Mouse (Mus musculus) 3134 (cell line): ENCODE results near the gene Rcan3.
A peak's percentile ranks its signal among the peaks of the same experiment; 100 is the strongest.

Experiments
- DNase-seq: peaks from one replicate; pipeline ENCODE4 v3.0.0-alpha.2; 2011; ENCODE audit warnings: low spot score; ENCODE audit not compliant: insufficient read length; ENCODE audit errors: extremely low read depth

Gene Rcan3

DNA sequence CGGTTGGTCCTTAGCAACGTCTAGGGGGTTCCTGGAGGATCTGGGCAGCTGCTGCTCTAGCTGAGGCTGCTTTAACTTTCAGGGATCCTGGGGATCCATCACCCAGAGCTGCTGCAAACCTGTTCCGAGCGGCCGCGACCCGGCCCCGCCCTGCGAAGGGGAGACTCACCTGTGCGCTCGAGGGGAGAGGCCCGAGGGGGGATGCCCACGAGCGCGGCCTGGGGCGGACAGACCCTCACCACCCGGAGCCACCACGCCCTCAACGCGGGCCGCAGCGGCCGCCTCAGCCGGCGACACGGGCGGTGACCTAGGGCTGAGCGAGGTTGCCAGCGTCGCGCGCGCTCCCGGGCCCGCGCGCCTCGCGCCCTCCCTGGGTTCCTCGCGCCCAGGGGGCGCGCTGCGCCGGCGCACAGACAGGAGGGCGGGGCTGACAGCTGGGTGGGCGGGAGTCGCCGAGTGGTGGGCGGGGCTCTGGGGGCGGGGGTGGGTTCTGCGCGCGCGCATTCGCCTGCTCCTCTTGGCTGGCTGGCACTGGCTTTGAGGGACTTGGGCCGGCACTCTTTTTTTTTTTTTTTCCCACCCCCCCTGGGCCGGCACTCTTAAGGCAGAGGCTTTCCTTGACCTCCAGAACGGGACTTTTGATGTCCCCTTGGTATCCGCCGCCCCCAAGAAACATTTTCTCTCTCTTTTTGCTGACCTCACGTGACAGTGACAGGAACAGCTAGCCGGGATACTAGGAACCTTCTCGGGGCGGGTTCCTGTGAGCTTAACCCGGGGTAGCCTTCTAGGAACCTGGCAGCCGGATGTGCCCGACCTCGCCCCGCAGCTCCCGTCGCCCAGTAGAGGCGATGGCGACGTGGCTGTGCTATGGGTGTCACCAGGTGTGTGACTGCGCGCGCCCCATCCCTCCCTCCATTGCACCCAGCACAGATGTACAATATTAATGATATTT lies at the start of gene Rcan3:
Rcan3 (minus strand) TSS at position 411 of the 952 bp plus-strand sequence.
- DNase-seq, result peak; percentile 82

GRCm38 (mm10) chr4:135480370-135480769 lies 46.7 kb upstream of the Rcan3 start:
- DNase-seq, result no peak

DNA sequence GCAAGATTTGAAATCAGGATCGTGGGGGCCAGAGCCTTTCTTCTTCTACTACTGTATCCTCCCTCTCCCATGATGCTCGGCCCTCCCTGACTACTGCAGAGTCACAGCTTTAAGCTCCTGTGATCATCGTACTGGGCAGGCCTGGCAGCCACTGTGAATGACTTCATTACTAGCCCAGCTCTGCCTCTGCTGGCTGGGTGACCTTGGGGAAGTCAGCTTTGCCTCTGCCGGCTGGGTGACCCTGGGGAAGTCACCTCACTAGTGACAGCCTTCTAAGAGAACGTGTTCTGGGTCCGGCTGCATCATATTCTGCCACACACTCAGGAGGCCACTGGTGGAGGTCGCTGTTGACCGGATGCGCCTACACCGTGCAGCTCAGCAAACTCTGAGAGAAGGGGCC lies 44.2 kb upstream of the Rcan3 start:
- no peak for DNase-seq

GRCm38 (mm10) chr4:135463406-135463805 lies 29.8 kb upstream of the Rcan3 start:
- no peak for DNase-seq

DNA sequence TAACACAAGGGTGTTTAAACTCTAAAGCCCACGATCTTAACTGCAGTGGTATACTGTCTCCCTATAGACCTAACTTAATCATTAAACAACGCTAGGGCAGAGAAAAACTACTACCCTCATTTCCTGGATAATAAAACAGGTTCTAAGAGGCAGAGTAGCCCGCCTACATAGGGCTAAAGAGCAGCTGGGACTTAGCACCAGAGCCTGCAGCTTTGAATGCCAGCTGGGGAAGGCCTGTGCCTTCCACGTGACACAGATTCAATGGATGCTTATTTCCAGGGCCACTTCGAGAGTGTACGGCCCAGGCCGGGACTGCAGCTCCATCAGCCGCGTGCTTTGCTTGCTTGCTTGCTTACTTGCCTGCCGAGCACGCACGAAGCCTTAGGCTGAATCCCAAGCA lies 19.9 kb upstream of the Rcan3 start:
- DNase-seq, result no peak

- no peak for DNase-seq
These were observed 19.5 kb upstream of the Rcan3 start for GRCm38 (mm10) chr4:135453164-135453563.

- DNase-seq, result no peak
These were observed 17.8 kb upstream of the Rcan3 start for GRCm38 (mm10) chr4:135451360-135452015.

DNA sequence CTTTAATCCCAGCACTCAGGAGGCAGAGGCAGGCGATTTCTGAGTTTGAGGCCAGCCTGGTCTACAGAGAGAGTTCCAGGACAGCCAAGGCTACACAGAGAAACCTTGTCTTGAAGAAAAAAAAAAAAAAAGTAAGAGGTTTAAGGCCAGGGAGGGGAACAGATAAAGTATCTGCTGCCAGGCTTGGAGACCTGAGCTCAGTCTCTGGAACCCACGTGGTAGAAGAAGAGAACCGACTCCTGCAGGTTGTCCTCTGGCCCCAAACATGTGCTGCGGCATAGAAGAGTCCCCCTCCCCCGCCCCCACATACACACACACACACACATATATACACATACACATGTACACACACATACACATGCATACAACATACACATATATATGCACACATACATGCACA lies 8.8 kb upstream of the Rcan3 start:
- DNase-seq, result no peak

GRCm38 (mm10) chr4:135439904-135440522 lies 6.4 kb upstream of the Rcan3 start:
- peak; percentile 55 for DNase-seq

- DNase-seq, result peak; percentile 91
These were observed 5.6 kb upstream of the Rcan3 start for GRCm38 (mm10) chr4:135439188-135439647.

GRCm38 (mm10) chr4:135437924-135438323 lies 4.3 kb upstream of the Rcan3 start:
- DNase-seq, result no peak

DNA sequence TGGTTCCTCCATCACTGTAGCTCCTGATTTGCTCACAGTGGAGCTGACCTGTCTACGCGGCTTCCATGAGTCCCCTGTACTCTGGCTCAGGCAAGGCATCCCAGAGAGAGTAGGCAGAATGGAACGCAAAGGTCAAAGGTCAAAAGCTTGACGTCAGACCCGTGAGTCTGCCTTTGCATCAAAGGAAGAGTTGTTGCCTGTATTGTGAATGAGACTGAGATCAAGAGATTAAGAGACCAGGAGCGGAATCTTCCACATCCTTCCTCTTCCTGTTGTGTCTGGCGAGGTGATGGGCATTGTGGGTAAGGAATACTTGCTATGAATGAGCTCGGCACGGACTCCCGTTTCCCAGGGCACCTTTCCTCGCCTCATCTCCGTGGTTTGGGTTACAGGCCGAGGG lies 2.6 kb upstream of the Rcan3 start:
- no peak for DNase-seq

- DNase-seq, result no peak
These were observed 739 bp upstream of the Rcan3 start for GRCm38 (mm10) chr4:135434395-135434789.

DNA sequence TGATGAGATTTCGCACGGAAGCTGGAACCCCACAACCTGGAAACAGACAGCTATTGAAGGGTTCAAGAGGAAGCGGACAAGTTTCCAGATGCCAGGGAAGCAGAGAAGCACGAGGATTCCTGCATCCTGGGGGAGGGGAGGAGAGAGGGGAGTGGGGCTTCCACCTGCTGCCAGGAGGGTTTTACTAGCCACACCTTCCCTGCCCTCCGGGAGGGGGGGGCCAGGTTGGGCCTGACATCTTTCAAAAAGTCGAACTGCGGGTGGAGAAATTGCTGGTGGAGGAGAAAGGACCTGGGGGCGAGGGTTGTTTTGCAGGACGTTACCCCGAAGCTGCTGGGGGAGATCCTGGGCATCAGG lies 589 bp downstream of the Rcan3 start:
- DNase-seq, result no peak

DNA sequence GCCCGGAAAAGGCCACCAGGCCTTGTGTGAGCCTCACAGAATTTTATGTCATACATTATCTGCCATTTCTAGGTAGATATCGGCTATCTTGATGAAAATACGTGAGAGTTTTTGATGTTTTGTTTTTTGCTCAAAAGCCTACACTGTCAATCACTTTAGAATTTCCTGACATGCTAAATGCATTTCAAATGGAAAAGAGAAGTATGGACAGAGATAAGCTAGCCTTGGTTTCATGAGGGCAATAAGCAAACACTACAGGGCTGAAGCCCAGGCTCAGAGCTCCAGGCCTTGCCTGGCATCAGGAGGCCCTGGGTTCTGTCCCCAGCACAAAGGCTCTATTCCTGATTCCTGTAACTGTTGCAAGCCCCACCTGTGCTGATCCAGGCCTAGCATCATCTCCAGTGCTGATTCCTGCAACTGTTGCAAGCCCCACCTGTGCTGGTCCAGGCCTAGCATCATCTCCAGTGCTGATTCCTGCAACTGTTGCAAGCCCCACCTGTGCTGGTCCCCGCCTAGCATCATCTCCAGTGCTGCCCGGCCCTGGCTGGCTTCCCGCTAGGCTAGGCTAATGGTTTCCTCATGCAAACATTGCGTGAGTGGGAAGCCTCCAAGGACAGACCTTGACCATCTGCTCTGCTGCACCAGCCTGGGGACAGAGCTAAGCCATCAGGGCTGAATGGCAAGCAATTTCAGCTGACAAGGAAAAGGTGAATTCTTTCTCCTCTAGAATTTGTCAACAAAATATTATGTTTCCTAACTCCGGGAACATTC lies 3.5 kb downstream of the Rcan3 start:
- DNase-seq, result no peak

- no peak for DNase-seq
These were observed 4.3 kb downstream of the Rcan3 start for GRCm38 (mm10) chr4:135429383-135429782.

DNA sequence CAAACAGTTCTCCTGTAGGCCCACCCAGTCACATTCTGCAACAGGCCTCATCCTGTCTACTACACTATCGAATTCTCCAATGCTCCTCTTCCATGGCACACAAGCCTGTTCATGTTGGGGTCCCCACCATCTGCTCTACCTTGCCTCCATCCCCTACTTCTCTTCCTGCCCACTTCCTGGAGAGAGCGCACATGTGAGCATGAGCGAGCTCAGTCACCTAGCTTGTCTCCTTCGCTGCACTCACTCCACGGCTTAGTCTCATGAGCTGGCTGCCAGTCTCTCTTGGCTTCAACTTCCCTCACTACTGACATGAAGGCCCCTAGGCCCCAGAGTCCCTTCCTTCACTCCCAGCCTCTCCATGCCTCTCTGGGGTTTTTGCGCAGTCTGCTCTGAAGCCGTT lies 7.1 kb downstream of the Rcan3 start:
- DNase-seq, result no peak

DNA sequence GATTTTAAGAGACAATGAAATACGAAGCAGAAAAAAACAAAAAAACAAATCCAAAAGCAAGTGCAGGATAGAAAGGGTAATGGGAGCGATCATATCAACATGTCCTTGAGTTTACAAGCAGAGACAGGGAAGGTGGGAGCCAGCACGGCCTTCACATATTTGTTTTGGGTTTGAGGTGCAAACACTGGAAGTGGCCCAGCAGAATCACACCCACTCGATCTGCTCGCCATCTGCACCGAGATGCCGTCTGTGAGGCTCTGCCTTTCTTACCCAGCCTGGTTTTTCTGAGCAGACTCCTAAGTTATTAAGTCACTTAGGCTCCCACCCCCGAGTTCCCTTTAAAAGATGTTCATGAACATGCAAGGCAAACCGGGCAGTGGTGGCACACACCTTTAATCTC lies 8.0 kb downstream of the Rcan3 start:
- no peak for DNase-seq

DNA sequence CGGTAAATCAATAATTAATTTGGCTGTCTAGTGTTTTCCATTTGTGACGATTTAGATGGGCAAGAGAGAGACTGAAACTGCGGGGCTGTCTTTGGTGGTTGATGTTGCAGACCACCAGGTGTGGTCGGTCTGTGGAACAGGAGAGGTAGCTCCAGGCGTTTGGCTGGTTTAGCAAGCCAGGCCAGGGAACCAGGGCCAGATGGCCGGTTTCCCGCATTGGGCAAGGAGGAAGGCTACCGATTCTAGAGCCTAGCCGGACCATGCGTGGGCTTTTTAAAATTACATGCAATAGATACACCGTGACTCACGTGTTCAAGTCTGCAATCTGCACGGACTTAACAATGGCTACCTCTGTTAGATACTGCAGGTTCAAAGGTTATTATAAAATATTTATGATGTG lies 12.7 kb downstream of the Rcan3 start:
- no peak for DNase-seq

- DNase-seq, result no peak
These were observed 13.2 kb downstream of the Rcan3 start for GRCm38 (mm10) chr4:135420416-135420815.

- DNase-seq, result no peak
These were observed 13.7 kb downstream of the Rcan3 start for GRCm38 (mm10) chr4:135419996-135420395.
